Mouse (Mus musculus) intestine, embryonic 16.5 days (tissue): Measurements from ENCODE around the gene Prss21. TPM values are rescaled to one million over a fixed set of nuclear protein-coding genes. Genes with fewer than 3 reads are reported as not detected.
"Not testable (repeated sequence)": the region's sequence is repeated elsewhere in the genome, so short reads cannot be mapped to it uniquely, and the experiment has no call there.

Experiments used
- ATAC-seq: fragments of 200-750 bp; cut with Nextera tagmentation; 2 replicates; pipeline ENCODE4 v1.8.0; 2017; ENCODE audit warnings: moderate TSS enrichment, moderate library complexity
- H3K27ac ChIP-seq: fragments of 300-500 bp; sonication (generic); 2 replicates; pipeline ENCODE4 v1.5.1; 2014; ENCODE audit warnings: mild to moderate bottlenecking, low read length
- H3K27me3 ChIP-seq: fragments of 300-500 bp; sonication (generic); replicated peaks from 2 replicates; pipeline ENCODE4 v1.6.1; 2014; ENCODE audit warnings: low read length, control low read depth, mixed read lengths; ENCODE audit not compliant: control insufficient read depth, insufficient read depth
- H3K36me3 ChIP-seq: fragments of 300-500 bp; sonication (generic); 2 replicates; pipeline ENCODE4 v1.6.1; 2014; ENCODE audit warnings: low read length, control low read depth; ENCODE audit not compliant: control insufficient read depth, insufficient read depth
- H3K4me1 ChIP-seq: fragments of 300-500 bp; sonication (generic); 2 replicates; pipeline ENCODE4 v1.6.1; 2014; ENCODE audit warnings: low read length, control low read depth, mixed read lengths; ENCODE audit not compliant: control insufficient read depth, insufficient read depth
- H3K4me2 ChIP-seq: fragments of 300-500 bp; sonication (generic); 2 replicates; pipeline ENCODE4 v1.6.1; 2014; ENCODE audit warnings: low read depth, low read length, control low read depth
- H3K4me3 ChIP-seq: fragments of 300-500 bp; sonication (generic); 2 replicates; pipeline ENCODE4 v1.5.1; 2014; ENCODE audit warnings: mild to moderate bottlenecking, low read length
- H3K9ac ChIP-seq: fragments of 300-500 bp; sonication (generic); 2 replicates; pipeline ENCODE4 v1.6.1; 2014; ENCODE audit warnings: low read depth, low read length
- H3K9me3 ChIP-seq: fragments of 300-500 bp; sonication (generic); 2 replicates; pipeline ENCODE4 v1.6.1; 2016; ENCODE audit warnings: low read length, control low read depth; ENCODE audit not compliant: control insufficient read depth
- WGBS: fragments of 180-500 bp; shearing (Covaris S2); extraction: QIAGEN DNeasy Blood & Tissue Kit; methylation state at CpG from one replicate; pipeline ENCODE4 v1.1.7; 2014; 5-methylcytosine and 5-hydroxymethylcytosine counted together
- microRNA-seq: library from miRNA; unstranded; fragments of <30 nt; microRNA quantifications from one replicate; pipeline ENCODE4, GENCODE M21; 2016
- polyA plus RNA-seq: library from polyadenylated mRNA; unstranded; fragments of >200 nt; fragmentation: Nextera tagmentation; extraction: Ambion mirVana; gene quantifications from 2 replicates; pipeline ENCODE4 v1.2.1, GENCODE M21; 2015

Prss21 gene
- polyA plus RNA-seq, 1 experiment from 2014 or later = not detected

- H3K36me3 ChIP-seq, H3K27ac ChIP-seq, H3K9me3 ChIP-seq, H3K9ac ChIP-seq, H3K27me3 ChIP-seq, H3K4me2 ChIP-seq, H3K4me3 ChIP-seq, ATAC-seq, H3K4me1 ChIP-seq: not testable (repeated sequence)
- WGBS = 73% methylated on average over 4 of the region's 4 CpGs
These were observed 12.7 kb downstream of the Prss21 start, which contains the start of the genes Dcpp1 and Dcpp2 for GRCm38 (mm10) chr17:23880576-23880975. Gene Dcpp1 (plus strand): TSS chr17:23880876. Gene Dcpp2 (plus strand): TSS chr17:23880880.

- not testable (repeated sequence) for H3K4me2 ChIP-seq, H3K4me1 ChIP-seq, H3K27me3 ChIP-seq, H3K4me3 ChIP-seq, ATAC-seq, H3K27ac ChIP-seq, H3K36me3 ChIP-seq, H3K9me3 ChIP-seq, H3K9ac ChIP-seq
- 54% methylated on average over 4 of the region's 4 CpGs for WGBS
These were observed 49.3 kb downstream of the Prss21 start, which contains the start of gene Dcpp3 for GRCm38 (mm10) chr17:23917158-23917557. Gene Dcpp3 (plus strand): TSS chr17:23917458.

Small RNAs within 50 kb of the gene (microRNA-seq; reads per million reads assigned to microRNA genes)
- gene Mir5125 = 1.1 reads per million

Other genes starting within 250 kb of the Prss21 start
- 0.64 and 0.70 TPM in 2 replicates for gene Mmp25, start 222.8 kb upstream of the Prss21 start, polyA plus RNA-seq
- gene Bicdl2, start 207.6 kb upstream of the Prss21 start, polyA plus RNA-seq = 5.8 and 6.5 TPM in 2 replicates
- 81.0 and 87.3 TPM in 2 replicates for gene Hcfc1r1, start 194.5 kb upstream of the Prss21 start, polyA plus RNA-seq
- gene Thoc6, start 194.2 kb upstream of the Prss21 start, polyA plus RNA-seq = 42.4 and 46.1 TPM in 2 replicates
- gene Tnfrsf12a, start 190.6 kb upstream of the Prss21 start, polyA plus RNA-seq = 19.3 and 22.8 TPM in 2 replicates
- 18.9 and 23.3 TPM in 2 replicates for gene Cldn6, start 188.8 kb upstream of the Prss21 start, polyA plus RNA-seq
- 1.8 and 1.9 TPM in 2 replicates for gene Cldn9, start 184.0 kb upstream of the Prss21 start, polyA plus RNA-seq
- gene 1520401A03Rik, start 145.3 kb upstream of the Prss21 start, polyA plus RNA-seq = not detected in 2 replicates
- gene Pkmyt1, start 141.7 kb upstream of the Prss21 start, polyA plus RNA-seq = 36.9 and 44.6 TPM in 2 replicates
- gene Paqr4, start 127.2 kb upstream of the Prss21 start, polyA plus RNA-seq = 23.5 and 25.3 TPM in 2 replicates
- 0.44 and 0.51 TPM in 2 replicates for gene Kremen2, start 122.2 kb upstream of the Prss21 start, polyA plus RNA-seq
- 44.5 and 44.9 TPM in 2 replicates for gene Flywch1, start 96.5 kb upstream of the Prss21 start, polyA plus RNA-seq
- gene Flywch2, start 82.0 kb upstream of the Prss21 start, polyA plus RNA-seq = 9.8 and 14.9 TPM in 2 replicates
- 319 and 373 TPM in 2 replicates for gene Srrm2, start 77.5 kb upstream of the Prss21 start, polyA plus RNA-seq
- gene Elob, start 38.9 kb upstream of the Prss21 start, polyA plus RNA-seq = 836 and 930 TPM in 2 replicates
- 0.17 TPM in 1 of 2 replicates, not detected in the other for gene Prss33, start 32.0 kb upstream of the Prss21 start, polyA plus RNA-seq
- gene Prss32, start 24.2 kb upstream of the Prss21 start, polyA plus RNA-seq = 11.8 and 14.5 TPM in 2 replicates
- 2.7 and 3.4 TPM in 2 replicates for gene Prss41, start 23.9 kb upstream of the Prss21 start, polyA plus RNA-seq
- not detected in 2 replicates for gene Dcpp1, start 12.8 kb downstream of the Prss21 start, polyA plus RNA-seq
- gene Dcpp2, start 12.8 kb downstream of the Prss21 start, polyA plus RNA-seq = not detected in 2 replicates
- not detected in 2 replicates for gene Dcpp3, start 49.4 kb downstream of the Prss21 start, polyA plus RNA-seq
- gene Sbp, start 73.6 kb downstream of the Prss21 start, polyA plus RNA-seq = not detected in 2 replicates
- not detected in 2 replicates for gene Sbpl, start 87.2 kb downstream of the Prss21 start, polyA plus RNA-seq
- gene Prss30, start 112.5 kb downstream of the Prss21 start, polyA plus RNA-seq = 3.2 and 4.3 TPM in 2 replicates
- 0.13 and 0.26 TPM in 2 replicates for gene Prss22, start 130.0 kb downstream of the Prss21 start, polyA plus RNA-seq
- 0.11 and 0.17 TPM in 2 replicates for gene Prss27, start 170.1 kb downstream of the Prss21 start, polyA plus RNA-seq
- gene Kctd5, start 205.4 kb downstream of the Prss21 start, polyA plus RNA-seq = 69.7 and 70.0 TPM in 2 replicates